21 mouse cellular contexts compared by ENCODE assay signal in genomic region chrX:51892716-51893115, GRCm38 (mm10).
A peak's percentile ranks its signal among the peaks of the same experiment; 100 is the strongest.
DNase-seq lines count a peak whose midpoint lies in the region; ATAC-seq lines count a peak whose summit lies in the region.
"Had no signal": no experiment of that assay in that cellular context is flagged by ENCODE, and none has a peak within 500 bp of the region (broad histone marks: within the 10 kb centered on the region; RNA-seq: fewer than 3 reads in every experiment).

No protein-coding gene starts in this region.

- no peak overlapping the region for H3K4me2 ChIP-seq in embryonic facial prominence, embryonic 14.5 days (ENCODE audit: low read depth, low read length)
- H3K4me2 ChIP-seq: embryonic facial prominence, embryonic 13.5 days; forebrain, embryonic 13.5 days had no signal

- intact Hi-C loops in left cerebral cortex, postnatal 4 days (cut with DNase I) = no loop called here
- intact Hi-C loops in left cerebral cortex, postnatal 14 days (cut with DNase I) = no loop called here

- no peak overlapping the region for H3K9ac ChIP-seq in embryonic facial prominence, embryonic 14.5 days (ENCODE audit: low read depth, low read length)
- H3K9ac ChIP-seq: embryonic facial prominence, embryonic 13.5 days; forebrain, embryonic 13.5 days; forebrain, postnatal 0 days had no signal

- 51% methylated on average over 1 of the region's 1 CpGs for WGBS in embryonic facial prominence, embryonic 14.5 days
- WGBS in embryonic facial prominence, embryonic 10.5 days = 70% methylated on average over 1 of the region's 1 CpGs

- DNase-seq in cerebellum, postnatal 10 days = peak; percentile 50
- DNase-seq in cerebellum, adult 11-12 months = no peak
- DNase-seq in embryonic facial prominence, embryonic 14.5 days (ENCODE audit: low spot score) = peak; percentile 16
- no peak for DNase-seq in embryonic facial prominence, embryonic 10.5 days (ENCODE audit: low spot score)
- peak; percentile 6 for DNase-seq in left cerebral cortex, postnatal 4 days
- no peak for DNase-seq in left cerebral cortex, postnatal 14 days (ENCODE audit: low spot score in 2 of 2)
- DNase-seq: adrenal gland, adult 8-10 months; adrenal gland, postnatal 14 days; adrenal gland, postnatal 36 days; B cell, adult 2 months; cerebellum, adult 18-20 months; cerebellum, adult 8-10 months; cerebellum, adult 9-11 months; forebrain, postnatal 0 days had no signal

- no peaks in the 10 kb centered on the region for H3K4me1 ChIP-seq in embryonic facial prominence, embryonic 14.5 days (ENCODE audit: control insufficient read depth, insufficient read depth, low read length)
- H3K4me1 ChIP-seq in embryonic facial prominence, embryonic 10.5 days = peaks cover 8% of the 10 kb centered on the region; the same call in 1 of the 2 replicates
- H3K4me1 ChIP-seq: forebrain, embryonic 13.5 days had no signal

- H3K27ac ChIP-seq in embryonic facial prominence, embryonic 14.5 days (replicated peaks; ENCODE audit: low read depth, low read length) = no peak overlapping the region
- H3K27ac ChIP-seq in embryonic facial prominence, embryonic 10.5 days (replicated peaks) = no peak overlapping the region
- H3K27ac ChIP-seq: embryonic facial prominence, embryonic 13.5 days; forebrain, embryonic 13.5 days had no signal

- no peaks in the 10 kb centered on the region for H3K9me3 ChIP-seq in embryonic facial prominence, embryonic 14.5 days (ENCODE audit: control insufficient read depth, low read length)
- H3K9me3 ChIP-seq in embryonic facial prominence, embryonic 10.5 days = no peaks in the 10 kb centered on the region
- H3K9me3 ChIP-seq: embryonic facial prominence, embryonic 13.5 days; forebrain, embryonic 13.5 days; G1E had no signal

- no peak for ATAC-seq in embryonic facial prominence, embryonic 14.5 days (ENCODE audit: low read depth)
- ATAC-seq: activated CD4-positive, CD25-positive, alpha-beta regulatory T cell, adult 4 months; CD4-positive, CD25-positive, alpha-beta regulatory T cell, adult 4 months; forebrain, embryonic 13.5 days; forebrain, postnatal 0 days; Patski had no signal

- 0 out of 2 replicates have a peak, but pooled peaks cover 5% of the 10 kb centered on the region for H3K27me3 ChIP-seq in embryonic facial prominence, embryonic 14.5 days (replicated peaks; ENCODE audit: control insufficient read depth, insufficient read depth, low read length)
- 0 out of 2 replicates have a peak, but pooled peaks cover 5% of the 10 kb centered on the region for H3K27me3 ChIP-seq in embryonic facial prominence, embryonic 10.5 days (replicated peaks; ENCODE audit: low read depth, poor library complexity, severe bottlenecking)
- H3K27me3 ChIP-seq: CH12.LX; forebrain, embryonic 13.5 days; Patski had no signal

- H3K36me3 ChIP-seq in embryonic facial prominence, embryonic 14.5 days (ENCODE audit: control insufficient read depth, insufficient read depth, low read length) = no peaks in the 10 kb centered on the region
- H3K36me3 ChIP-seq in embryonic facial prominence, embryonic 10.5 days (replicated peaks) = no peaks in the 10 kb centered on the region
- H3K36me3 ChIP-seq: embryonic facial prominence, embryonic 13.5 days; G1E had no signal

- H3K4me3 ChIP-seq in embryonic facial prominence, embryonic 14.5 days (ENCODE audit: low read depth, low read length) = no peak overlapping the region
- no peak overlapping the region for H3K4me3 ChIP-seq in embryonic facial prominence, embryonic 10.5 days
- H3K4me3 ChIP-seq: embryonic facial prominence, embryonic 13.5 days; forebrain, embryonic 13.5 days had no signal

Comparison
In these comparisons a context has a peak if more than half of its experiments do, and no peak if none do; other contexts are left out.
1. DNase-seq: peak in cerebellum, postnatal 10 days (2 of 2), embryonic facial prominence, embryonic 14.5 days (single experiment) and left cerebral cortex, postnatal 4 days (single experiment); none in cerebellum, adult 11-12 months (single experiment), embryonic facial prominence, embryonic 10.5 days (single experiment) and left cerebral cortex, postnatal 14 days (0 of 2).